Mouse (Mus musculus) heart, adult 2 months (tissue): ENCODE data around the gene E130114P18Rik. TPM values are rescaled to one million over a fixed set of nuclear protein-coding genes. Genes with fewer than 3 reads are reported as not detected.

ENCODE experiments used
- DNase-seq, 2 experiments: peaks; one replicate each; pipeline ENCODE4 v3.0.0; 2021
- H3K27ac ChIP-seq: fragments of 200-600 bp; 2 replicates; pipeline ENCODE4 v1.8.1; 2022
- H3K27me3 ChIP-seq: fragments of 200-500 bp; 2 replicates; pipeline ENCODE4 v1.6.1; 2012; ENCODE audit warnings: mild to moderate bottlenecking, low read length, inconsistent platforms, mixed read lengths; ENCODE audit not compliant: control insufficient read depth, insufficient read depth
- H3K36me3 ChIP-seq: fragments of 200-500 bp; 2 replicates; pipeline ENCODE4 v1.6.1; 2012; ENCODE audit warnings: low read length, inconsistent platforms; ENCODE audit not compliant: control insufficient read depth, insufficient read depth
- H3K4me1 ChIP-seq: fragments of 200-500 bp; 2 replicates; pipeline ENCODE4 v1.6.1; 2011; ENCODE audit warnings: low read length; ENCODE audit not compliant: control insufficient read depth, insufficient read depth
- H3K4me3 ChIP-seq: fragments of 200-600 bp; 2 replicates; pipeline ENCODE4 v1.8.1; 2022
- H3K79me2 ChIP-seq: fragments of 200-500 bp; replicated peaks from 2 replicates; pipeline ENCODE4 v1.6.1; 2012; ENCODE audit warnings: mild to moderate bottlenecking, inconsistent platforms, low read length, moderate library complexity, mixed read lengths; ENCODE audit not compliant: control insufficient read depth, insufficient read depth
- H3K9ac ChIP-seq: fragments of 200-500 bp; 2 replicates; pipeline ENCODE4 v1.6.1; 2012; ENCODE audit warnings: low read depth, mild to moderate bottlenecking, control low read depth, inconsistent platforms, low read length, mixed read lengths
- CTCF ChIP-seq: fragments of 200-600 bp; IDR thresholded peaks from 2 replicates; pipeline ENCODE4 v1.8.1; 2022; ENCODE audit warnings: antibody characterized with exemption, mild to moderate bottlenecking, moderate library complexity
- EP300 ChIP-seq: fragments of 200-500 bp; IDR thresholded peaks from 2 replicates; pipeline ENCODE4 v1.6.1; 2011; ENCODE audit warnings: low read depth, low read length, control low read depth; ENCODE audit not compliant: insufficient read depth
- POLR2A ChIP-seq: fragments of 200-500 bp; IDR thresholded peaks from 2 replicates; pipeline ENCODE4 v1.6.1; 2011; ENCODE audit warnings: mild to moderate bottlenecking, low read depth, low read length, control low read depth; ENCODE audit not compliant: insufficient read depth
- WGBS: fragments of 180-500 bp; shearing (Covaris S2); methylation state at CpG from one replicate; pipeline ENCODE4 v1.1.7; 2018; 5-methylcytosine and 5-hydroxymethylcytosine counted together
- intact Hi-C: fragments of 180-260 bp; cut with DNase I; formaldehyde crosslinking; loops from one replicate; pipeline ENCODE4 v1.15.1; 2025
- polyA plus RNA-seq: library from polyadenylated mRNA; depleted of rRNA; stranded (reverse); fragments of >200 nt; gene quantifications from 2 replicates; pipeline ENCODE4 v1.2.3, GENCODE M21; 2012
- total RNA-seq, 2 experiments: library from RNA; stranded (reverse); gene quantifications; 2 replicates each; pipeline ENCODE4 v1.2.3; 2021

Gene E130114P18Rik
- total and polyA plus RNA-seq, 3 experiments = not detected

- intact Hi-C loops = no loop called here
- TF ChIP-seq CTCF = no peak
- no peak for TF ChIP-seq EP300
- TF ChIP-seq POLR2A = no peak
Observed at GRCm38 (mm10) chr4:97769861-97770260, 8.0 kb downstream of the E130114P18Rik start.

GRCm38 (mm10) chr4:97767516-97767915 lies 10.4 kb downstream of the E130114P18Rik start:
- H3K27me3 ChIP-seq = no peaks in the 10 kb centered on the region
- H3K27ac ChIP-seq = no peak overlapping the region
- intact Hi-C loops = loop anchor here (1.0 kb wide), 1 partner anchor 9 kb away; no protein-coding TSS in a partner anchor
- H3K4me3 ChIP-seq = no peak overlapping the region
- H3K79me2 ChIP-seq = no peaks in the 10 kb centered on the region
- no peak for TF ChIP-seq EP300
- TF ChIP-seq CTCF = no peak
- no peak for TF ChIP-seq POLR2A
- no peaks in the 10 kb centered on the region; the same call in 1 of the 2 replicates for H3K4me1 ChIP-seq
- no peak overlapping the region for H3K9ac ChIP-seq
- peaks cover 3% of the 10 kb centered on the region; the same call in 1 of the 2 replicates for H3K36me3 ChIP-seq
- WGBS = 55% methylated on average over 5 of the region's 5 CpGs
- no peak for DNase-seq

More at GRCm38 (mm10) chr4:97769861-97770260, 8.0 kb downstream of the E130114P18Rik start:
- Histone ChIP-seq H3K4me1 (peaks cover 6% of the 10 kb centered on the region), H3K9ac (no peak overlapping the region), H3K27me3 (no peaks in the 10 kb centered on the region), H3K4me3 (no peak overlapping the region), H3K79me2 (no peaks in the 10 kb centered on the region), H3K27ac (no peak overlapping the region), H3K36me3 (peaks cover 12% of the 10 kb centered on the region; the same call in 1 of the 2 replicates)
- no CpG with 5 or more reads among the region's 1 CpGs for WGBS
- no peak for DNase-seq

- no peak for DNase-seq
- no peak overlapping the region for H3K4me3 ChIP-seq
- no peaks in the 10 kb centered on the region; the same call in 1 of the 2 replicates for H3K4me1 ChIP-seq
- H3K36me3 ChIP-seq = peaks cover 3% of the 10 kb centered on the region; the same call in 1 of the 2 replicates
- no peaks in the 10 kb centered on the region for H3K27me3 ChIP-seq
- no peak overlapping the region for H3K27ac ChIP-seq
- H3K9ac ChIP-seq = no peak overlapping the region
- intact Hi-C loops = loop anchor here (1.0 kb wide), 1 partner anchor 9 kb away; no protein-coding TSS in a partner anchor
- H3K79me2 ChIP-seq = no peaks in the 10 kb centered on the region
- 72% methylated on average over 4 of the region's 4 CpGs for WGBS
- no peak for TF ChIP-seq POLR2A
- no peak for TF ChIP-seq EP300
- no peak for TF ChIP-seq CTCF
Observed at GRCm38 (mm10) chr4:97767025-97767424, 10.9 kb downstream of the E130114P18Rik start.

- 91% methylated on average over 3 of the region's 3 CpGs for WGBS
- no peaks in the 10 kb centered on the region for H3K79me2 ChIP-seq
- TF ChIP-seq EP300 (no peak), POLR2A (no peak), CTCF (no peak)
Observed at GRCm38 (mm10) chr4:97766100-97766499, 11.8 kb downstream of the E130114P18Rik start.

GRCm38 (mm10) chr4:97765341-97766020 lies 12.4 kb downstream of the E130114P18Rik start:
- H3K4me3 ChIP-seq = no peak overlapping the region
- DNase-seq = no peak
- H3K27me3 ChIP-seq = no peaks in the 10 kb centered on the region
- H3K79me2 ChIP-seq = no peaks in the 10 kb centered on the region
- H3K4me1 ChIP-seq = no peaks in the 10 kb centered on the region; the same call in 1 of the 2 replicates
- no peak overlapping the region for H3K27ac ChIP-seq
- TF ChIP-seq POLR2A = no peak
- no peak for TF ChIP-seq EP300
- no peak for TF ChIP-seq CTCF
- H3K9ac ChIP-seq = no peak overlapping the region
- WGBS = 82% methylated on average over 4 of the region's 4 CpGs
- intact Hi-C loops = no loop called here
- no peaks in the 10 kb centered on the region for H3K36me3 ChIP-seq

More at GRCm38 (mm10) chr4:97766100-97766499, 11.8 kb downstream of the E130114P18Rik start:
- Histone ChIP-seq H3K4me1 (no peaks in the 10 kb centered on the region; the same call in 1 of the 2 replicates), H3K9ac (no peak overlapping the region), H3K27ac (no peak overlapping the region), H3K27me3 (no peaks in the 10 kb centered on the region), H3K36me3 (no peaks in the 10 kb centered on the region), H3K4me3 (no peak overlapping the region)
- DNase-seq = no peak
- intact Hi-C loops = no loop called here

- DNase-seq = no peak
- H3K27ac ChIP-seq = no peak overlapping the region
- no peaks in the 10 kb centered on the region for H3K79me2 ChIP-seq
- 38% methylated on average over 4 of the region's 4 CpGs for WGBS
- no peak overlapping the region for H3K4me3 ChIP-seq
- no peak overlapping the region for H3K9ac ChIP-seq
- H3K36me3 ChIP-seq = no peaks in the 10 kb centered on the region
- no peaks in the 10 kb centered on the region; the same call in 1 of the 2 replicates for H3K4me1 ChIP-seq
- H3K27me3 ChIP-seq = no peaks in the 10 kb centered on the region
- intact Hi-C loops = no loop called here
- TF ChIP-seq EP300 (no peak), POLR2A (no peak), CTCF (no peak)
Observed at GRCm38 (mm10) chr4:97764616-97765015, 13.3 kb downstream of the E130114P18Rik start.
